Mouse (Mus musculus): Measurements from ENCODE around the gene Sh2d1b2.
A peak's percentile ranks its signal among the peaks of the same experiment; 100 is the strongest.
"Not testable (repeated sequence)": the region's sequence is repeated elsewhere in the genome, so short reads cannot be mapped to it uniquely, and the experiment has no call there.

Gene Sh2d1b2

GRCm38 (mm10) chr1:170232688-170233087 lies at the start of gene Sh2d1b2:
TSS of gene Sh2d1b2 (plus strand) at chr1:170232749.
- not testable (repeated sequence) for DNase-seq (ENCODE audit: low spot score in 2 of 2)

- DNase-seq (ENCODE audit: low spot score in 2 of 2): no peak
Measured at GRCm38 (mm10) chr1:170185137-170185536, 47.4 kb upstream of the Sh2d1b2 start.

GRCm38 (mm10) chr1:170186531-170186930 lies 46.0 kb upstream of the Sh2d1b2 start:
- no peak for DNase-seq (ENCODE audit: low spot score in 2 of 2)

- DNase-seq (ENCODE audit: low spot score in 2 of 2): no peak
Measured at GRCm38 (mm10) chr1:170188601-170189000, 43.9 kb upstream of the Sh2d1b2 start.

GRCm38 (mm10) chr1:170190225-170190624 lies 42.3 kb upstream of the Sh2d1b2 start:
- DNase-seq (ENCODE audit: low spot score in 2 of 2): no peak

- DNase-seq (ENCODE audit: low spot score in 2 of 2): no peak
Measured at GRCm38 (mm10) chr1:170191925-170192324, 40.6 kb upstream of the Sh2d1b2 start.

GRCm38 (mm10) chr1:170196211-170196610 lies 36.3 kb upstream of the Sh2d1b2 start:
- DNase-seq (ENCODE audit: low spot score in 2 of 2): no peak

- no peak for DNase-seq (ENCODE audit: low spot score in 2 of 2)
Measured at GRCm38 (mm10) chr1:170200379-170200778, 32.2 kb upstream of the Sh2d1b2 start.

GRCm38 (mm10) chr1:170206395-170206794 lies 26.2 kb upstream of the Sh2d1b2 start:
- no peak for DNase-seq (ENCODE audit: low spot score in 2 of 2)

GRCm38 (mm10) chr1:170213181-170213879 lies 19.2 kb upstream of the Sh2d1b2 start:
- no peak for DNase-seq (ENCODE audit: low spot score in 2 of 2)

GRCm38 (mm10) chr1:170214383-170214756 lies 18.2 kb upstream of the Sh2d1b2 start:
- DNase-seq (ENCODE audit: low spot score in 2 of 2): no peak

- DNase-seq (ENCODE audit: low spot score in 2 of 2): peak; percentile 78 to 81
Measured at GRCm38 (mm10) chr1:170214757-170215522, 17.6 kb upstream of the Sh2d1b2 start, which contains the start of gene Uhmk1. TSS of gene Uhmk1 (minus strand) at chr1:170215397.

GRCm38 (mm10) chr1:170215590-170215989 lies 17.0 kb upstream of the Sh2d1b2 start:
- no peak for DNase-seq (ENCODE audit: low spot score in 2 of 2)

- no peak for DNase-seq (ENCODE audit: low spot score in 2 of 2)
Measured at GRCm38 (mm10) chr1:170218091-170218884, 14.3 kb upstream of the Sh2d1b2 start.

- no peak for DNase-seq (ENCODE audit: low spot score in 2 of 2)
Measured at GRCm38 (mm10) chr1:170220351-170220750, 12.2 kb upstream of the Sh2d1b2 start.

GRCm38 (mm10) chr1:170223276-170223675 lies 9.3 kb upstream of the Sh2d1b2 start:
- DNase-seq (ENCODE audit: low spot score in 2 of 2): no peak

GRCm38 (mm10) chr1:170245016-170245415 lies 12.5 kb downstream of the Sh2d1b2 start:
- no peak for DNase-seq (ENCODE audit: low spot score in 2 of 2)

- DNase-seq (ENCODE audit: low spot score in 2 of 2): no peak
Measured at GRCm38 (mm10) chr1:170254893-170255559, 22.5 kb downstream of the Sh2d1b2 start.

GRCm38 (mm10) chr1:170255560-170255910 lies 23.0 kb downstream of the Sh2d1b2 start:
- peak; percentile 75 to 77 for DNase-seq (ENCODE audit: low spot score in 2 of 2)

GRCm38 (mm10) chr1:170270281-170270680 lies 37.7 kb downstream of the Sh2d1b2 start:
- no peak for DNase-seq (ENCODE audit: low spot score in 2 of 2)

GRCm38 (mm10) chr1:170270696-170271095 lies 38.1 kb downstream of the Sh2d1b2 start:
- DNase-seq (ENCODE audit: low spot score in 2 of 2): no peak

GRCm38 (mm10) chr1:170273252-170273651 lies 40.7 kb downstream of the Sh2d1b2 start:
- no peak for DNase-seq (ENCODE audit: low spot score in 2 of 2)

All from frontal cortex, postnatal 14 days (tissue).